In genomic region chr12:100361330-100361729, GRCm38 (mm10) we compare ENCODE assay signal across 9 mouse cellular contexts.
DNase-seq lines count a peak whose midpoint lies in the region; TF ChIP-seq lines count a peak whose summit lies in the region.
"Had no signal": no experiment of that assay in that cellular context is flagged by ENCODE, and none has a peak within 500 bp of the region (broad histone marks: within the 10 kb centered on the region; RNA-seq: fewer than 3 reads in every experiment).

No protein-coding gene starts in this region.

- no peak overlapping the region for H3K4me3 ChIP-seq in gastrocnemius, adult 2 months
- no peak overlapping the region for H3K4me3 ChIP-seq in left cerebral cortex, adult 2 months

- peak; percentile 61 for DNase-seq in gastrocnemius, adult 2 months
- DNase-seq in gastrocnemius, postnatal 36 days = no peak
- peak; percentile 83 to 90 for DNase-seq in frontal cortex, adult 2 months (ENCODE audit: extremely low spot score in 1 of 2, low spot score in 1 of 2)
- DNase-seq in left cerebral cortex, adult 2 months (ENCODE audit: extremely low spot score in 1 of 2, low spot score in 2 of 2) = peak; percentile 57 to 68
- DNase-seq in right cerebral cortex, postnatal 36 days (ENCODE audit: low spot score in 2 of 2) = peak; percentile 78 to 87
- DNase-seq in urinary bladder, adult 2 months (ENCODE audit: low spot score) = no peak
- no peak for DNase-seq in kidney, postnatal 14 days
- DNase-seq: adrenal gland, postnatal 25 days; thymus, postnatal 36 days had no signal

- no peak for TF ChIP-seq CTCF in gastrocnemius, adult 2 months (IDR thresholded peaks at IDR 0.05)
- no peak for TF ChIP-seq CTCF in left cerebral cortex, adult 2 months (IDR thresholded peaks at IDR 0.05)

- intact Hi-C loops in gastrocnemius, adult 2 months (cut with DNase I) = no loop called here
- intact Hi-C loops in gastrocnemius, postnatal 36 days (cut with DNase I) = no loop called here
- intact Hi-C loops in left cerebral cortex, adult 2 months (cut with DNase I) = loop anchor here (1.0 kb wide), 1 partner anchor 8 kb away; no protein-coding TSS in a partner anchor

- peak overlapping the region; percentile 70 for H3K27ac ChIP-seq in gastrocnemius, adult 2 months
- peak overlapping the region; percentile 91 for H3K27ac ChIP-seq in left cerebral cortex, adult 2 months

Comparison
In these comparisons a context has a peak if more than half of its experiments do, and no peak if none do; other contexts are left out.
1. DNase-seq: peak in gastrocnemius, adult 2 months (single experiment), frontal cortex, adult 2 months (2 of 2), left cerebral cortex, adult 2 months (2 of 2) and right cerebral cortex, postnatal 36 days (2 of 2); none in gastrocnemius, postnatal 36 days (0 of 2), urinary bladder, adult 2 months (single experiment) and kidney, postnatal 14 days (single experiment).